Comparison of ENCODE assay signal across 19 mouse cellular contexts in the genomic region with DNA sequence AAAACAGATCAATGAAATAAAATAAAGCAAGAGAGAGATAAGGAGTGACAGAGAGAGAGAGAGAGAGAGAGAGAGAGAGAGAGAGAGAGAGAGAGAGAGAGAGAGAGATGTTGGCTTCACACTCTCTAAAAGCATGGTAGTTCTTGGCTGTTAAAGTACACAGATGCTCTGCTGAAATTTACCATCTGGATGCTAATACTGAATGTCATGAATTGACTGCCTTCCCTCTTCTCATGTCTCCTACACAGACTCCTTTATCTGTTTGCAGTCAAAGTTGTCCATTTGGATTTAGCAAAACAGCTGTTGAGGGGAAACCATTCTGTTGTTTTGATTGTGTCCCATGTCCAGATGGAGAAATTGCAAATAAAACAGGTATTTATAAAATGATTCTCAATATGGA. TPM values are rescaled to one million over a fixed set of nuclear protein-coding genes. Genes with fewer than 3 reads are reported as not detected.
DNase-seq lines count a peak whose midpoint lies in the region; ATAC-seq and TF ChIP-seq lines count a peak whose summit lies in the region.
"Not testable (repeated sequence)": the region's sequence is repeated elsewhere in the genome, so short reads cannot be mapped to it uniquely, and the experiment has no call there.
"Had no signal": no experiment of that assay in that cellular context is flagged by ENCODE, and none has a peak within 500 bp of the region (broad histone marks: within the 10 kb centered on the region; RNA-seq: fewer than 3 reads in every experiment).

No protein-coding gene starts in this region.

- not testable (repeated sequence) for TF ChIP-seq CTCF in brain, embryonic 14.5 days (IDR thresholded peaks at IDR 0.05; ENCODE audit: borderline replicate concordance, extremely low read depth, insufficient read depth, insufficient read length); forebrain, postnatal 0 days (IDR thresholded peaks at IDR 0.05; ENCODE audit: low read depth)

- peak; percentile 60 for DNase-seq in brain, embryonic 14.5 days (ENCODE audit: low read depth)
- DNase-seq in forebrain, embryonic 14.5 days (ENCODE audit: low spot score): peak; percentile 57
- DNase-seq in forebrain, postnatal 0 days: peak; percentile 32
- DNase-seq in layer of hippocampus, adult 18-20 months (ENCODE audit: low spot score in 2 of 2): peak; percentile 13 to 70
- peak; percentile 3 to 13 for DNase-seq in layer of hippocampus, adult 8-10 months (ENCODE audit: low spot score in 2 of 2)
- DNase-seq in layer of hippocampus, adult 9-11 months: peak; percentile 63

- H3K36me3 ChIP-seq in forebrain, embryonic 14.5 days (ENCODE audit: control insufficient read depth, insufficient read depth, low read length); forebrain, postnatal 0 days (ENCODE audit: insufficient read depth): not testable (repeated sequence)

- TF ChIP-seq POLR2A in brain, embryonic 14.5 days (IDR thresholded peaks at IDR 0.05; ENCODE audit: borderline replicate concordance, extremely low read depth, insufficient read depth, insufficient read length, poor library complexity, severe bottlenecking): not testable (repeated sequence)

- H3K27me3 ChIP-seq in forebrain, embryonic 14.5 days (replicated peaks; ENCODE audit: control insufficient read depth, insufficient read depth, low read length); forebrain, postnatal 0 days (ENCODE audit: insufficient read depth, low read length): not testable (repeated sequence)

- H3K4me1 ChIP-seq in forebrain, embryonic 14.5 days (ENCODE audit: control insufficient read depth, insufficient read depth, low read length); forebrain, postnatal 0 days (ENCODE audit: insufficient read depth): not testable (repeated sequence)

- not testable (repeated sequence) for ATAC-seq in forebrain, embryonic 14.5 days
- peak; percentile 36; the same call in 1 of the 2 replicates for ATAC-seq in forebrain, postnatal 0 days

- H3K4me2 ChIP-seq in forebrain, embryonic 14.5 days (ENCODE audit: low read length); forebrain, postnatal 0 days (ENCODE audit: low read depth): not testable (repeated sequence)

- not testable (repeated sequence) for H3K9ac ChIP-seq in forebrain, embryonic 14.5 days (ENCODE audit: low read length); forebrain, postnatal 0 days

- not testable (repeated sequence) for H3K27ac ChIP-seq in forebrain, embryonic 14.5 days (ENCODE audit: low read depth, low read length); forebrain, postnatal 0 days (ENCODE audit: low read depth, low read length)

- H3K4me3 ChIP-seq in forebrain, embryonic 14.5 days (ENCODE audit: low read depth, low read length); forebrain, postnatal 0 days (ENCODE audit: low read depth, low read length): not testable (repeated sequence)

- H3K9me3 ChIP-seq in forebrain, embryonic 14.5 days (replicated peaks; ENCODE audit: control insufficient read depth, low read length); forebrain, postnatal 0 days (ENCODE audit: low read length): not testable (repeated sequence)

RNA-seq across cellular contexts. Expression of a gene that starts 29.2 kb away (rescaled TPM):
- not detected in 2 replicates for polyA plus RNA-seq in brain, embryonic 14.5 days (2012; rRNA removed)
- not detected in 2 replicates for polyA plus RNA-seq in forebrain, embryonic 14.5 days (2014; fragmentation: Nextera tagmentation; extraction: Ambion mirVana)
- 0.05 TPM in 1 of 2 replicates, not detected in the other for total RNA-seq in forebrain, postnatal 0 days (2014; rRNA removed)
- not detected in 2 replicates for polyA plus RNA-seq in forebrain, postnatal 0 days (2015; fragmentation: Nextera tagmentation; extraction: Ambion mirVana)
- total RNA-seq in layer of hippocampus, adult 18-20 months (2021): not detected
- total RNA-seq in layer of hippocampus, adult 8-10 months (2022): under 1 TPM in 1 of 4 experiments, not detected in 3; 0.07 TPM
- total RNA-seq: adrenal gland, postnatal 25 days; common myeloid progenitor, adult 5-6 weeks; ES-E14; MEL had no signal
- polyA plus RNA-seq: adrenal gland, adult 2 months; C2C12; embryonic facial prominence, embryonic 11.5 days; embryonic facial prominence, embryonic 13.5 days; embryonic facial prominence, embryonic 15.5 days; erythroblast, embryonic 14.5 days; forebrain, embryonic 10.5 days; forebrain, embryonic 12.5 days; frontal cortex, adult 2 months had no signal

Comparison
In these comparisons a context has a peak if more than half of its experiments do, and no peak if none do; other contexts are left out.
1. DNase-seq: peak in every context shown above with its lines; median percentile 63 in layer of hippocampus, adult 9-11 months; 60 in brain, embryonic 14.5 days; 57 in forebrain, embryonic 14.5 days; 42 in layer of hippocampus, adult 18-20 months; 32 in forebrain, postnatal 0 days; 8 in layer of hippocampus, adult 8-10 months.